Mouse (Mus musculus) hindbrain, embryonic 10.5 days (tissue): ENCODE results near the gene Inha. TPM values are rescaled to one million over a fixed set of nuclear protein-coding genes. Genes with fewer than 3 reads are reported as not detected.

Experiments
- DNase-seq: peaks from one replicate; pipeline ENCODE4 v3.0.0-alpha.2; 2017; ENCODE audit warnings: low spot score
- H3K27ac ChIP-seq: fragments of 300-500 bp; sonication (generic); 2 replicates; pipeline ENCODE4 v1.5.1; 2016; ENCODE audit warnings: mild to moderate bottlenecking, moderate library complexity
- H3K27me3 ChIP-seq: fragments of 300-500 bp; sonication (generic); 2 replicates; pipeline ENCODE4 v1.6.1; 2016; ENCODE audit warnings: mild to moderate bottlenecking; ENCODE audit not compliant: poor library complexity, insufficient read depth, severe bottlenecking
- H3K36me3 ChIP-seq: fragments of 300-500 bp; sonication (generic); 2 replicates; pipeline ENCODE4 v1.6.1; 2016; ENCODE audit warnings: mild to moderate bottlenecking, moderate library complexity
- H3K4me1 ChIP-seq: fragments of 300-500 bp; sonication (generic); replicated peaks from 2 replicates; pipeline ENCODE4 v1.6.1; 2016; ENCODE audit warnings: mild to moderate bottlenecking
- H3K4me3 ChIP-seq: fragments of 300-500 bp; sonication (generic); 2 replicates; pipeline ENCODE4 v1.5.1; 2016; ENCODE audit warnings: mild to moderate bottlenecking, moderate library complexity
- H3K9me3 ChIP-seq: fragments of 300-500 bp; sonication (generic); 2 replicates; pipeline ENCODE4 v1.6.1; 2016; ENCODE audit warnings: mild to moderate bottlenecking, moderate library complexity
- WGBS: fragments of 180-500 bp; shearing (Covaris S2); methylation state at CpG from one replicate; pipeline ENCODE4 v1.1.7; 2016; 5-methylcytosine and 5-hydroxymethylcytosine counted together
- polyA plus RNA-seq: library from polyadenylated mRNA; unstranded; fragments of >200 nt; fragmentation: Nextera tagmentation; extraction: Ambion mirVana; gene quantifications from 2 replicates; pipeline ENCODE4 v1.2.1, GENCODE M21; 2016

The Inha gene
- polyA plus RNA-seq, 1 experiment from 2014 or later, result 2.7 TPM

- Histone ChIP-seq H3K27ac (no peak overlapping the region), H3K4me1 (peaks cover 17% of the 10 kb centered on the region), H3K4me3 (no peak overlapping the region), H3K27me3 (peaks cover 29% of the 10 kb centered on the region), H3K36me3 (peaks cover 82% of the 10 kb centered on the region), H3K9me3 (no peaks in the 10 kb centered on the region)
- 85% methylated on average over 7 of the region's 7 CpGs for whole genome bisulfite sequencing
- DNase-seq, result no peak
These were observed 7.4 kb upstream of the Inha start for GRCm38 (mm10) chr1:75499441-75499840.

- Histone ChIP-seq H3K4me1 (peaks cover 38% of the 10 kb centered on the region), H3K9me3 (no peaks in the 10 kb centered on the region), H3K4me3 (no peak overlapping the region), H3K27me3 (peaks cover 43% of the 10 kb centered on the region), H3K27ac (no peak overlapping the region), H3K36me3 (peaks cover 69% of the 10 kb centered on the region)
- 94% methylated on average over 9 of the region's 9 CpGs for WGBS
- no peak for DNase-seq
These were observed 5.0 kb upstream of the Inha start for GRCm38 (mm10) chr1:75501905-75502304.

GRCm38 (mm10) chr1:75502945-75503650 lies 3.8 kb upstream of the Inha start:
- 81% methylated on average over 25 of the region's 25 CpGs for WGBS
- peaks cover 57% of the 10 kb centered on the region for H3K36me3 ChIP-seq
- H3K27ac ChIP-seq, result no peak overlapping the region
- H3K4me3 ChIP-seq, result peak overlapping the region; percentile 11; the same call in 1 of the 2 replicates
- H3K27me3 ChIP-seq, result peaks cover 55% of the 10 kb centered on the region
- no peak for DNase-seq
- H3K9me3 ChIP-seq, result no peaks in the 10 kb centered on the region
- H3K4me1 ChIP-seq, result peaks cover 50% of the 10 kb centered on the region

GRCm38 (mm10) chr1:75503651-75503980 lies 3.3 kb upstream of the Inha start:
- Histone ChIP-seq H3K36me3 (peaks cover 52% of the 10 kb centered on the region), H3K27me3 (peaks cover 58% of the 10 kb centered on the region)
- 67% methylated on average over 23 of the region's 23 CpGs for WGBS

GRCm38 (mm10) chr1:75504256-75505045 lies 2.4 kb upstream of the Inha start:
- Histone ChIP-seq H3K4me1 (peaks cover 59% of the 10 kb centered on the region), H3K36me3 (peaks cover 43% of the 10 kb centered on the region), H3K9me3 (no peaks in the 10 kb centered on the region), H3K27me3 (peaks cover 67% of the 10 kb centered on the region), H3K27ac (no peak overlapping the region), H3K4me3 (peak overlapping the region; percentile 90)
- 65% methylated on average over 9 of the region's 9 CpGs for WGBS
- DNase-seq, result no peak

More at GRCm38 (mm10) chr1:75503651-75503980, 3.3 kb upstream of the Inha start:
- H3K4me1 ChIP-seq, result peaks cover 53% of the 10 kb centered on the region
- H3K27ac ChIP-seq, result no peak overlapping the region
- DNase-seq, result no peak
- H3K9me3 ChIP-seq, result no peaks in the 10 kb centered on the region
- peak overlapping the region; percentile 11; the same call in 1 of the 2 replicates for H3K4me3 ChIP-seq

GRCm38 (mm10) chr1:75505159-75505955 lies 1.5 kb upstream of the Inha start:
- Histone ChIP-seq H3K36me3 (peaks cover 34% of the 10 kb centered on the region), H3K4me3 (peak overlapping the region; percentile 90), H3K9me3 (no peaks in the 10 kb centered on the region), H3K27ac (peak overlapping the region; percentile 95), H3K27me3 (peaks cover 74% of the 10 kb centered on the region), H3K4me1 (peaks cover 66% of the 10 kb centered on the region)
- DNase-seq, result peak; percentile 61
- WGBS, result under 1% methylated on average over 84 of the region's 84 CpGs

GRCm38 (mm10) chr1:75505956-75506831 lies 683 bp upstream of the Inha start, which contains the start of gene Obsl1:
Obsl1 (minus strand) TSS chr1:75506452.
- Histone ChIP-seq H3K27ac (peak within 1 kb of the TSS; percentile 95), H3K4me3 (peak within 1 kb of the TSS; percentile 90), H3K4me1 (peaks cover 71% of the 10 kb centered on the region), H3K9me3 (no peaks in the 10 kb centered on the region), H3K36me3 (peaks cover 26% of the 10 kb centered on the region), H3K27me3 (peaks cover 78% of the 10 kb centered on the region)
- WGBS, result under 1% methylated on average over 65 of the region's 65 CpGs
- DNase-seq, result peak; percentile 85

GRCm38 (mm10) chr1:75509586-75509985 lies 2.7 kb downstream of the Inha start:
- H3K4me1 ChIP-seq, result peaks cover 65% of the 10 kb centered on the region
- H3K27ac ChIP-seq, result 0 out of 2 replicates have a peak overlapping the region, but pooled peaks have one; percentile 40
- H3K36me3 ChIP-seq, result no peaks in the 10 kb centered on the region
- H3K4me3 ChIP-seq, result no peak overlapping the region
- no peaks in the 10 kb centered on the region for H3K9me3 ChIP-seq
- DNase-seq, result no peak
- WGBS, result 53% methylated on average over 20 of the region's 20 CpGs
- peaks cover 63% of the 10 kb centered on the region for H3K27me3 ChIP-seq

GRCm38 (mm10) chr1:75510154-75510553 lies 3.3 kb downstream of the Inha start:
- no peak for DNase-seq
- Histone ChIP-seq H3K27ac (no peak overlapping the region), H3K4me1 (peaks cover 59% of the 10 kb centered on the region), H3K27me3 (peaks cover 57% of the 10 kb centered on the region), H3K4me3 (no peak overlapping the region), H3K36me3 (no peaks in the 10 kb centered on the region), H3K9me3 (no peaks in the 10 kb centered on the region)
- WGBS, result 74% methylated on average over 5 of the region's 5 CpGs

- no peak overlapping the region for H3K4me3 ChIP-seq
- H3K36me3 ChIP-seq, result no peaks in the 10 kb centered on the region
- peaks cover 44% of the 10 kb centered on the region for H3K4me1 ChIP-seq
- peak overlapping the region; percentile 19 for H3K27ac ChIP-seq
- H3K27me3 ChIP-seq, result peaks cover 43% of the 10 kb centered on the region
- DNase-seq, result peak; percentile 30
- 50% methylated on average over 4 of the region's 4 CpGs for WGBS
- no peaks in the 10 kb centered on the region for H3K9me3 ChIP-seq
These were observed 4.7 kb downstream of the Inha start for GRCm38 (mm10) chr1:75511437-75512210.

- Histone ChIP-seq H3K9me3 (no peaks in the 10 kb centered on the region), H3K4me1 (peaks cover 35% of the 10 kb centered on the region), H3K27ac (no peak overlapping the region), H3K27me3 (peaks cover 33% of the 10 kb centered on the region), H3K36me3 (no peaks in the 10 kb centered on the region), H3K4me3 (no peak overlapping the region)
- DNase-seq, result no peak
- 95% methylated on average over 3 of the region's 3 CpGs for WGBS
These were observed 5.7 kb downstream of the Inha start for GRCm38 (mm10) chr1:75512550-75512949.
